Mouse (Mus musculus) MEL (cell line): ENCODE data around the gene Ifng. TPM values are rescaled to one million over a fixed set of nuclear protein-coding genes. Genes with fewer than 3 reads are reported as not detected.

Experiments
- DNase-seq: peaks from one replicate; pipeline ENCODE4 v3.0.0; 2011; ENCODE audit warnings: low read depth, low spot score
- H3K27ac ChIP-seq: 2 replicates; pipeline ENCODE4 v1.5.1; 2012; ENCODE audit warnings: low read depth, mild to moderate bottlenecking, control low read depth, low read length, moderate library complexity; ENCODE audit not compliant: control insufficient read depth
- H3K27me3 ChIP-seq, 2 experiments: fragments of 150-350 bp in 1 of 2; sonication (generic) in 1 of 2; 2 replicates each; pipeline ENCODE4 v1.6.1; 2012; ENCODE audit warnings: low read length in 2 of 2, mild to moderate bottlenecking in 2 of 2, improper control_type of control experiment in 1 of 2, moderate library complexity in 1 of 2; ENCODE audit not compliant: insufficient read depth in 2 of 2, control insufficient read depth in 1 of 2
- H3K36me3 ChIP-seq, 2 experiments: 2 replicates each; pipeline ENCODE4 v1.6.1; 2012 to 2014; ENCODE audit warnings: low read length in 2 of 2, improper control_type of control experiment in 1 of 2, inconsistent platforms in 1 of 2, mild to moderate bottlenecking in 1 of 2; ENCODE audit not compliant: insufficient read depth in 2 of 2, control insufficient read depth in 1 of 2
- H3K4me1 ChIP-seq, 2 experiments: fragments of 150-350 bp in 1 of 2; sonication (generic) in 1 of 2; 2 replicates each; pipeline ENCODE4 v1.6.1; 2012; ENCODE audit warnings: low read length in 2 of 2, improper control_type of control experiment in 1 of 2, mild to moderate bottlenecking in 1 of 2; ENCODE audit not compliant: insufficient read depth in 2 of 2, control insufficient read depth in 1 of 2
- H3K4me3 ChIP-seq, 2 experiments: fragments of 150-350 bp in 1 of 2; sonication (generic) in 1 of 2; 2 replicates each; pipeline ENCODE4 v1.5.1; 2012; ENCODE audit warnings: low read depth in 2 of 2, low read length in 2 of 2, mild to moderate bottlenecking in 2 of 2, moderate library complexity in 2 of 2, control low read depth in 1 of 2, improper control_type of control experiment in 1 of 2; ENCODE audit not compliant: control insufficient read depth in 1 of 2, insufficient read depth in 1 of 2
- H3K79me2 ChIP-seq: 2 replicates; pipeline ENCODE4 v1.6.1; 2012; ENCODE audit warnings: mild to moderate bottlenecking, low read length, moderate library complexity; ENCODE audit not compliant: control insufficient read depth, poor library complexity, insufficient read depth
- H3K9ac ChIP-seq: 2 replicates; pipeline ENCODE4 v1.6.1; 2012; ENCODE audit warnings: low read depth, mild to moderate bottlenecking, control low read depth, low read length, moderate library complexity; ENCODE audit not compliant: control insufficient read depth, poor library complexity, severe bottlenecking
- H3K9me3 ChIP-seq: fragments of 150-350 bp; sonication (generic); replicated peaks from 2 replicates; pipeline ENCODE4 v1.6.1; 2012; ENCODE audit warnings: mild to moderate bottlenecking, low read length, improper control_type of control experiment, moderate library complexity; ENCODE audit not compliant: insufficient read depth
- CHD1 ChIP-seq: IDR thresholded peaks from 2 replicates; pipeline ENCODE4 v1.6.1; 2012; ENCODE audit warnings: low read depth, mild to moderate bottlenecking, inconsistent platforms, low read length, improper control_type of control experiment
- CHD2 ChIP-seq: IDR thresholded peaks from 2 replicates; pipeline ENCODE4 v1.6.1; 2011; ENCODE audit warnings: low read length, improper control_type of control experiment
- CTCF ChIP-seq, 3 experiments: IDR thresholded peaks in 2 of 3; conservative IDR thresholded peaks in 1 of 3; 2 replicates each; pipeline ENCODE4 v1.5.1; 2011 to 2012; ENCODE audit warnings: low read length in 3 of 3, low read depth in 2 of 3, mild to moderate bottlenecking in 2 of 3, improper control_type of control experiment in 1 of 3, inconsistent platforms in 1 of 3, mixed read lengths in 1 of 3, moderate library complexity in 1 of 3; ENCODE audit not compliant: control insufficient read depth in 1 of 3, insufficient read depth in 1 of 3, poor library complexity in 1 of 3, severe bottlenecking in 1 of 3
- E2F4 ChIP-seq: IDR thresholded peaks from 2 replicates; pipeline ENCODE4 v1.6.1; 2011; ENCODE audit warnings: low read depth, low read length, improper control_type of control experiment, borderline replicate concordance
- EP300 ChIP-seq, 2 experiments: IDR thresholded peaks; 2 replicates each; pipeline ENCODE4 v1.6.1; 2011; ENCODE audit warnings: improper control_type of control experiment in 2 of 2, low read length in 2 of 2, low read depth in 1 of 2, mild to moderate bottlenecking in 1 of 2
- ETS1 ChIP-seq: IDR thresholded peaks from 2 replicates; pipeline ENCODE4 v1.6.1; 2012; ENCODE audit warnings: low read depth, mild to moderate bottlenecking, inconsistent platforms, low read length, improper control_type of control experiment, moderate library complexity
- JUND ChIP-seq: IDR thresholded peaks from 2 replicates; pipeline ENCODE4 v1.6.1; 2011; ENCODE audit warnings: low read depth, mild to moderate bottlenecking, improper control_type of control experiment, low read length
- KAT2A ChIP-seq: conservative IDR thresholded peaks from 2 replicates; pipeline ENCODE4 v1.6.1; 2012; ENCODE audit warnings: low read depth, low read length, improper control_type of control experiment, inconsistent platforms
- MAFK ChIP-seq: IDR thresholded peaks from 2 replicates; pipeline ENCODE4 v1.6.1; 2011; ENCODE audit warnings: low read depth, mild to moderate bottlenecking, low read length, improper control_type of control experiment, borderline replicate concordance
- MEF2A ChIP-seq: IDR thresholded peaks from 2 replicates; pipeline ENCODE4 v1.6.1; 2014; ENCODE audit warnings: low read depth, mild to moderate bottlenecking, inconsistent platforms, low read length, improper control_type of control experiment; ENCODE audit not compliant: poor library complexity, insufficient replicate concordance, severe bottlenecking; ENCODE audit errors: extremely low read depth
- NELFE ChIP-seq: IDR thresholded peaks from 2 replicates; pipeline ENCODE4 v1.6.1; 2011; ENCODE audit warnings: low read depth, low read length, improper control_type of control experiment
- POLR2A ChIP-seq, 2 experiments: IDR thresholded peaks; 2 replicates each; pipeline ENCODE4 v1.6.1; 2011 to 2012; ENCODE audit warnings: low read length in 2 of 2, mild to moderate bottlenecking in 2 of 2, control low read depth in 1 of 2, improper control_type of control experiment in 1 of 2, low read depth in 1 of 2, moderate library complexity in 1 of 2; ENCODE audit not compliant: control insufficient read depth in 1 of 2, insufficient read depth in 1 of 2, poor library complexity in 1 of 2
- RAD21 ChIP-seq: IDR thresholded peaks from 2 replicates; pipeline ENCODE4 v1.6.1; 2011; ENCODE audit warnings: mild to moderate bottlenecking, low read depth, low read length, improper control_type of control experiment
- SIN3A ChIP-seq: IDR thresholded peaks from 2 replicates; pipeline ENCODE4 v1.6.1; 2012; ENCODE audit warnings: low read length, improper control_type of control experiment, inconsistent platforms
- SMC3 ChIP-seq: IDR thresholded peaks from 2 replicates; pipeline ENCODE4 v1.6.1; 2011; ENCODE audit warnings: low read depth, low read length, improper control_type of control experiment
- USF2 ChIP-seq, 2 experiments: IDR thresholded peaks; 2 replicates each; pipeline ENCODE4 v1.6.1; 2011 to 2012; ENCODE audit warnings: improper control_type of control experiment in 2 of 2, low read length in 2 of 2, borderline replicate concordance in 1 of 2, inconsistent platforms in 1 of 2, low read depth in 1 of 2, mild to moderate bottlenecking in 1 of 2; ENCODE audit not compliant: insufficient read depth in 1 of 2
- ZKSCAN1 ChIP-seq: IDR thresholded peaks from 2 replicates; pipeline ENCODE4 v1.6.1; 2012; ENCODE audit warnings: low read depth, mild to moderate bottlenecking, inconsistent platforms, low read length, improper control_type of control experiment, moderate library complexity
- ZMIZ1 ChIP-seq: IDR thresholded peaks from 2 replicates; pipeline ENCODE4 v1.6.1; 2012; ENCODE audit warnings: low read depth, mild to moderate bottlenecking, inconsistent platforms, low read length, improper control_type of control experiment, moderate library complexity
- polyA plus RNA-seq, 2 experiments: library from polyadenylated mRNA; stranded (reverse) in 1 of 2; unstranded in 1 of 2; fragments of >175 nt in 1 of 2; fragments of >200 nt in 1 of 2; gene quantifications; 2 replicates each; pipeline versions ENCODE4 v1.2.1 to v1.2.4; 2012; ENCODE audit warnings: low replicate concordance in 2 of 2, low read depth in 1 of 2; ENCODE audit not compliant: insufficient read length in 2 of 2, insufficient read depth in 1 of 2, missing spikeins in 1 of 2
- total RNA-seq: library from RNA; depleted of rRNA; stranded (reverse); fragments of 300-350 nt; gene quantifications from 2 replicates; pipeline ENCODE4 v1.2.3, GENCODE M21; 2012

Ifng gene
- total and polyA plus RNA-seq, 3 experiments: not detected

DNA sequence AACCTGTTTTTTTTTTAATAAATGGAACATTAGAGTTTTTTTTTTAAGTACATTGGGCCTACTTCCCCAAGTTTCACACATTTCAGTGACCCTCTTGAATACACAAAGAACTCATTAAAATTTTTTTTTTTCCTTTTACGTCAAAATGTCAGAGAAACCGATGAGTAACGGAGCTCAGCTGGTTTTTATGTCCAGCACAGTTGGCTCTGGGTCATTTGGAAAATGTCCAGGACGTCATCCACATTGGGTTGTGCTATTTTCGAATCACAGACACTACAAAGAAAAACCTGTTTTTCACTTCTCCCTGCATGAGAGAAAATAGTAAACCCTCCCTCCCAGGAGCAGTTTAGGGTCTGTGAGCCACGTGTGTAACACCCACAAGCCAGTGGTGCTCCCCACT lies 25.6 kb downstream of the Ifng start:
- Histone ChIP-seq H3K79me2 (no peaks in the 10 kb centered on the region), H3K4me3 (no peak overlapping the region), H3K4me1 (no peaks in the 10 kb centered on the region), H3K27ac (no peak overlapping the region), H3K9me3 (no peaks in the 10 kb centered on the region), H3K36me3 (no peaks in the 10 kb centered on the region), H3K9ac (no peak overlapping the region), H3K27me3 (no peaks in the 10 kb centered on the region)
- DNase-seq: no peak
- no peak for TF ChIP-seq MEF2A
- TF ChIP-seq MAFK: no peak
- no peak for TF ChIP-seq CTCF (IDR thresholded peaks at IDR 0.05 in 2 of 3, conservative IDR thresholded peaks at IDR 0.05 in 1 of 3; ENCODE audit: control insufficient read depth in 1 of 3, insufficient read depth in 1 of 3, low read depth in 2 of 3, low read length in 3 of 3, poor library complexity in 1 of 3, severe bottlenecking in 1 of 3)
- no peak for TF ChIP-seq CHD1
- TF ChIP-seq CHD2: no peak

DNA sequence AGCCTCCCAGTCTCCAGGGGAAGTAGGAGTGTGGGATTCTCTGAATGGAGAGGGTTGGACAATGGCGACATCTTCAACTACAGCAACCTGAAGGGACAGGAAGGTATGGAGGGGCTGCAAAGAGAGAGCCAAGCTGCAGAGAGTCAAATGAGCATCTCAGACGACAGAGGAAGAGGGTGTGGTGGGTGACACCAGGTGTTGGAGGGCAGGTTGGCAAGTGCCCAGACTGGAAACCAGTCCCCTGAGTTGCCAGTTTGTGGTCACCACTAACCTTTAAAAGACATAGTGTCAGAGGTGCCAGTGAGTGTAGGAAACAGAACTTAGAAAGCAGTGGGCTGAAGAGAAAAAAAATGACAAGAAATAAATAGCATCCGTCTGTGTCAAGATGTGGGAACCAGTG lies 28.2 kb downstream of the Ifng start:
- Histone ChIP-seq H3K9ac (no peak overlapping the region), H3K9me3 (no peaks in the 10 kb centered on the region), H3K4me3 (no peak overlapping the region), H3K36me3 (no peaks in the 10 kb centered on the region), H3K79me2 (no peaks in the 10 kb centered on the region), H3K27me3 (no peaks in the 10 kb centered on the region), H3K27ac (no peak overlapping the region)
- DNase-seq: no peak
- no peak for TF ChIP-seq ZKSCAN1
- TF ChIP-seq POLR2A (IDR thresholded peaks at IDR 0.05; ENCODE audit: control insufficient read depth in 1 of 2, insufficient read depth in 1 of 2, low read depth in 1 of 2, low read length in 2 of 2, poor library complexity in 1 of 2): no peak
- TF ChIP-seq ETS1: no peak
- no peak for TF ChIP-seq MAFK
- TF ChIP-seq NELFE: no peak
- TF ChIP-seq MEF2A: no peak
- no peak for TF ChIP-seq SIN3A
- no peak for TF ChIP-seq E2F4
- no peak for TF ChIP-seq CTCF (IDR thresholded peaks at IDR 0.05 in 2 of 3, conservative IDR thresholded peaks at IDR 0.05 in 1 of 3; ENCODE audit: control insufficient read depth in 1 of 3, insufficient read depth in 1 of 3, low read depth in 2 of 3, low read length in 3 of 3, poor library complexity in 1 of 3, severe bottlenecking in 1 of 3)
- no peak for TF ChIP-seq EP300 (IDR thresholded peaks at IDR 0.05; ENCODE audit: low read depth in 1 of 2, low read length in 2 of 2)
- TF ChIP-seq RAD21: no peak
- TF ChIP-seq JUND: no peak
- no peak for TF ChIP-seq USF2 (IDR thresholded peaks at IDR 0.05; ENCODE audit: borderline replicate concordance in 1 of 2, insufficient read depth in 1 of 2, low read depth in 1 of 2, low read length in 2 of 2)
- TF ChIP-seq SMC3: no peak
- no peak for TF ChIP-seq ZMIZ1
- no peak for TF ChIP-seq CHD1
- TF ChIP-seq KAT2A: no peak
- TF ChIP-seq, all 39 proteins: peak for 0
- no peaks in the 10 kb centered on the region for H3K4me1 ChIP-seq
